Mouse (Mus musculus) ES-Bruce4 (cell line): ENCODE measurements around the gene Polr2e. TPM values are rescaled to one million over a fixed set of nuclear protein-coding genes. Genes with fewer than 3 reads are reported as not detected.

Experiments used
- H3K27ac ChIP-seq: 2 replicates; pipeline ENCODE4 v1.5.1; 2012; ENCODE audit warnings: low read length, inconsistent platforms; ENCODE audit not compliant: insufficient read depth
- H3K27me3 ChIP-seq: 2 replicates; pipeline ENCODE4 v1.6.1; 2012; ENCODE audit warnings: mild to moderate bottlenecking, low read length, inconsistent platforms; ENCODE audit not compliant: control insufficient read depth, poor library complexity, insufficient read depth, severe bottlenecking
- H3K36me3 ChIP-seq: 2 replicates; pipeline ENCODE4 v1.6.1; 2012; ENCODE audit warnings: inconsistent platforms, mild to moderate bottlenecking, low read length, moderate library complexity; ENCODE audit not compliant: control insufficient read depth, poor library complexity, insufficient read depth, severe bottlenecking
- H3K4me1 ChIP-seq: one replicate; pipeline ENCODE4 v1.8.1; 2011; ENCODE audit warnings: low read length; ENCODE audit not compliant: control insufficient read depth, insufficient read depth
- H3K4me3 ChIP-seq: 2 replicates; pipeline ENCODE4 v1.5.1; 2011; ENCODE audit warnings: low read depth, mild to moderate bottlenecking, low read length
- H3K9ac ChIP-seq: 2 replicates; pipeline ENCODE4 v1.6.1; 2012; ENCODE audit warnings: low read depth, mild to moderate bottlenecking, inconsistent platforms; ENCODE audit not compliant: poor library complexity, severe bottlenecking
- H3K9me3 ChIP-seq: replicated peaks from 2 replicates; pipeline ENCODE4 v1.6.1; 2012; ENCODE audit warnings: mild to moderate bottlenecking, low read length, inconsistent platforms; ENCODE audit not compliant: control insufficient read depth, poor library complexity, insufficient read depth, severe bottlenecking
- CTCF ChIP-seq: IDR thresholded peaks from one replicate; pipeline ENCODE4 v1.8.1; 2011; ENCODE audit warnings: low read depth, low read length
- EP300 ChIP-seq: IDR thresholded peaks from 2 replicates; pipeline ENCODE4 v1.6.1; 2011; ENCODE audit warnings: low read depth, low read length; ENCODE audit not compliant: insufficient read depth
- POLR2A ChIP-seq: IDR thresholded peaks from one replicate; pipeline ENCODE4 v1.8.1; 2011; ENCODE audit warnings: low read length; ENCODE audit not compliant: insufficient read depth
- polyA plus RNA-seq: library from polyadenylated mRNA; stranded (reverse); fragments of >200 nt; gene quantifications from 2 replicates; pipeline ENCODE4 v1.2.4, GENCODE M21; 2011; ENCODE audit warnings: low read depth; ENCODE audit not compliant: missing spikeins, insufficient read depth, insufficient read length

The Polr2e gene
- polyA plus RNA-seq, 1 experiment: 176 TPM

DNA sequence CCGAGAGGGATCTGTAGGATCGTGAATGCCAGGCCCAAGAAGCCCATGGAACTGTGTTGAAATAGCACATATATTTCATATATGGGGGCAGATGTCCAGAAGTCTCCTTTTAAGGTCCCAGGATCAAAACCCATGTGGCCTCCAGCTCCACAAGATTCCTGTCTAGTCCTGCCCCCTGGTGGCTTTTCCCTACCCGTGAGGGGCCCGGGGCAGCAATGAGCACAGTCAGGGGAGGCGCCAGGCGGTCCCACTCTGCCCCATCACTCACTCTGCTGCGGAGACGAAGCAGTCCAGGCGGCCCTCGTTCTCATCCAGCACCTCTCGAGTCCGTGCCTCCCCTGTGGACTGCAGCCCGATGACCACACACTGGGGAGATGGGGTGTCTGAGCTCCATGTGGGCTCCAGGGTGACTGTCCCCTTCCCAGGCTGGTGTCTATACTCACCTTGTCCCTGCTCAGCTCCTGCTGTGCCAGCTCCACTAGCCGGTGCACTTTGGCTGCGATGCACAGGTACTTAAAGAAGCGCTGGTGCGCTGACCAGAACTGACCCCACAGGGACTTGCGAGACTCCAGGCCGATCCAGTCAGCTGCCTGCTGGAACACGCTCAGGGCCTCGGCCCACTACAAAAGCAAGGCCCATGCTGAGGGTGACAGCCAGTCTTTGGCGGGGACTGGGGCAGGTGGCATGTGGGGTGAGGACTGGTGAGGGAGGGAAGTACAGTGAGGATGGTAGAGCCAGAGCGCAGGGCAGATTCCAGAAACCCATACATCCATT, 24.5 kb upstream of the Polr2e start:
- Histone ChIP-seq H3K27me3 (no peaks in the 10 kb centered on the region), H3K27ac (no peak overlapping the region), H3K4me1 (no peaks in the 10 kb centered on the region), H3K9ac (no peak overlapping the region), H3K36me3 (no peaks in the 10 kb centered on the region), H3K4me3 (no peak overlapping the region), H3K9me3 (no peaks in the 10 kb centered on the region)
- TF ChIP-seq EP300: no peak
- TF ChIP-seq CTCF: peak; percentile 39
- TF ChIP-seq POLR2A: no peak

DNA sequence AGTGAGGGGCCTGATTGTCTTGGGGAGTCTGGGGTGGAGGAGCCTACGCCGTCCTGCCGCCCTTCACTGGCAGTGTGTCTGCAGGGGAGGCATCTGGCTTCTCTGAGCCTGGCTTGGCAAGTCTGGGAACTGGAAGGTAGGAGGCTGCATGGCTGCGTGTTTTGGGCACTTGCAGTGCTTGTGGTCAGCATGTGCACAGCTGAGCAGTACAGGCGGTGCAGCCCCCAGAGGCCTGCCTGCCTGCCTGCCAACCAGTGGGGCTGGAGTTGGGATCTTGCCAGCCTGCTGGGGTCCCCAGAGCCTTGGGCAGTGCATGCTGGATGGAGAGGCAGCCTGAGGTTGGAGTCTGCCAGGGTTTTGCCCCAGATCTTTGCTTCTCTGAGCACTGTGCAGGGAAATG, 23.5 kb upstream of the Polr2e start:
- H3K27me3 ChIP-seq: no peaks in the 10 kb centered on the region
- H3K4me3 ChIP-seq: no peak overlapping the region
- no peaks in the 10 kb centered on the region for H3K4me1 ChIP-seq
- H3K36me3 ChIP-seq: no peaks in the 10 kb centered on the region
- no peaks in the 10 kb centered on the region for H3K9me3 ChIP-seq
- no peak overlapping the region for H3K27ac ChIP-seq
- no peak overlapping the region for H3K9ac ChIP-seq
- TF ChIP-seq POLR2A (no peak), CTCF (no peak), EP300 (no peak)

DNA sequence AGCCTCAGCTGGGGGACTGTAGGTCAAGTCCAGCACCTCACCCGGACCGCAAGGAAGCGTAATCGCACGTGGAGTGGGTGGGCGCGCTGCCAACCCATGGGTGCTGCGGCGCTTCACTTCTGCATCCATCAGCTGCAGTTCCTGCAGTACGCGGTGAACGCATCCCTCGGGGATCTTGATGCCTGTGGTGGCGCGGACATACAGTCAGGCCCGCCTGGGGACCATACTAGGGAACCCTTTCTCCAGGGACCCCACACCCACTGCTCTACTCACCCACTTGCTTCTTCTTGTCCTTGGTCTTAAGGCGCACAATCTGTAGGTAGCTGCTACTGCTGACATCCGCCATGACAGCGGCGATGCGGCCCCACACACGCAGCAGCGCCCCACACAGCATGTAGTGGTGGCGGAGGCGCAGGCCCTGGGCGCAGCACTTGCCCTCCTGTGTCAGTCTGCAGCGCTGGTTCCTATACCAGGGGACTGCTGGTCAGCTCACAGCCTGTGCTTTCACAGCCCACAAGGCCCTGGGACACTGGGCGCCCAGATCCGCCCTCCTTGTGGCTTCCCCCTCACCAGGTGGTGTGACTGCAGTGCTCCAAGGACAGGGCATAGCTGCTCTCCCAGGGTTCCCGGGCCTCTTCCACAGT, 18.2 kb upstream of the Polr2e start:
- TF ChIP-seq CTCF: no peak
- no peak for TF ChIP-seq EP300
- Histone ChIP-seq H3K4me3 (peak overlapping the region; percentile 37), H3K36me3 (peaks cover 20% of the 10 kb centered on the region), H3K9ac (peak overlapping the region; percentile 52), H3K4me1 (no peaks in the 10 kb centered on the region), H3K27ac (no peak overlapping the region), H3K27me3 (no peaks in the 10 kb centered on the region), H3K9me3 (no peaks in the 10 kb centered on the region)

DNA sequence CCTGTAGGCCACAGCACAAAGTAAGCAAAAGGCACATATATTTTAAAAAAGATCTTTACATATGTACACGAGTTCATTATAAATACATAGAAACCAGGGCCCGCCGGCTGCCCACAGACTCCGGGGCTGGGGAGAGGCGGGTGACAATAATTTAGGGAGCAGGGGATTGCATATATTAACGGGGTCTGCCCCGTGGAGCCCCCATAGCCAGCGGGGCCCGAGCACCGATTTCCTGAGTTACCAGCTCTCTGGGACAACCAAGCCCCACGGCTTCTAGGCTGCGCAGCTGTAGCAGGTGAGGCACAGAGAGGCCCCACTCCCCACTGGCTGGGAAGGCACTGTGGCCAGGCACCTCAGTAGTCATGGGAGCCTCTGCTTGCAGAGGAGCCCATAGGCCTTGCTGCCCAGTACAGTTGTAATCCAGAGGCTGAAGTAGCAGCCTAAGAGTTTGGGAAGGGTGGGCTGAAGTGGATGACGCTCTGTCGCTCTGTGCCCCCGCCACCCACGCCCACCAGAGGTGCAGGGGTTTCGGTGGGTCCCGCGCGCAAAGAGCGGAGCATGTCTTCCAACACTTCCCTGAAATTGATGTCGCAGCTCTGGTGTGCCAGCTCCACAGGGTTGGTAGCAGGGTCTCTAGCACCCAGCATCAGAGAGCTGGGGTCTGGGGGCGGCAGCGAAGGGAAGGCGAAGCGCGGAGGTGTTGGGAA, 17.5 kb upstream of the Polr2e start:
- Histone ChIP-seq H3K36me3 (peaks cover 20% of the 10 kb centered on the region), H3K4me3 (peak overlapping the region; percentile 37), H3K4me1 (peaks cover 3% of the 10 kb centered on the region), H3K27ac (no peak overlapping the region), H3K27me3 (no peaks in the 10 kb centered on the region), H3K9me3 (no peaks in the 10 kb centered on the region), H3K9ac (peak overlapping the region; percentile 52)
- TF ChIP-seq EP300: no peak
- TF ChIP-seq POLR2A: no peak
- TF ChIP-seq CTCF: no peak

- peaks cover 20% of the 10 kb centered on the region for H3K36me3 ChIP-seq
- H3K9me3 ChIP-seq: no peaks in the 10 kb centered on the region
- peaks cover 3% of the 10 kb centered on the region for H3K4me1 ChIP-seq
- no peaks in the 10 kb centered on the region for H3K27me3 ChIP-seq
- 0 out of 2 replicates have a peak overlapping the region, but pooled peaks have one; percentile 14 for H3K27ac ChIP-seq
- TF ChIP-seq CTCF (no peak), POLR2A (no peak), EP300 (no peak)
- H3K9ac ChIP-seq: peak overlapping the region; percentile 52; the same call in 1 of the 2 replicates
- H3K4me3 ChIP-seq: peak overlapping the region; percentile 31
Measured at GRCm38 (mm10) chr10:80056506-80056905, 16.9 kb upstream of the Polr2e start.
